Mouse (Mus musculus) Muller cell, postnatal 12 days (primary cell): ENCODE results near the gene Zic5.

Source experiments
- DNase-seq: peaks from one replicate; pipeline ENCODE4 v3.0.0-alpha.2; 2015; ENCODE audit errors: inconsistent ontology term

The Zic5 gene

DNA sequence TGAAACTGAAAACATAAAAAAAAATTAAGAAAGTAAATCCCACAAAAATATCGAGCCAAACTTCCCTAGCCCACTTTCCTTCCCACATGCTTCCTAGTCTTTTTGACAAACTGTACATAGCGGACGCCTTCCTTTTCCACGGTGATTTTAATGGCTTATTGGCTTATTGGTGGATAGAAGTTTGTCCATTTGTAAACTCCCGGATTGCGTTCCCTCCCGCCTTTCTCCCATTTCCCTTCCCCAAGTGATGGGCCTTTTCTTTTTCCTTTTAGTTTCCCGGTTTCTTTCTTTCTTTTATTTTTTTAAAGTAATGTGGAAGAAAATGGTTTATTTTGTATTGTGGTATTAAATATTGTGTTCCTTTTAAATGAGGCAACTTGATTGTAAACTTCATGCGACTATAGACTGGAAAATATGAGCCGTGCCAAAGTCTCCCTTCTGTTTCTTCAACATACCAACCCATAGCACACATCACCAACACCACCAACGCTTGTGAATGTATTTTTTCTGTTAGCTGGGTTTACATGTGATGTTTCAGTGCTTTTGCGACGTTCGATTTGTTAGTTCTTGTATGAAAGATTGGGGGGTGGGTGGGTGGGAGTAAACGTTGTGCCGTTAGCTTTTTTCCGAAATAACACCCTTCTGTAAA is 14.1 kb upstream of the Zic5 start:
- DNase-seq = no peak

DNA sequence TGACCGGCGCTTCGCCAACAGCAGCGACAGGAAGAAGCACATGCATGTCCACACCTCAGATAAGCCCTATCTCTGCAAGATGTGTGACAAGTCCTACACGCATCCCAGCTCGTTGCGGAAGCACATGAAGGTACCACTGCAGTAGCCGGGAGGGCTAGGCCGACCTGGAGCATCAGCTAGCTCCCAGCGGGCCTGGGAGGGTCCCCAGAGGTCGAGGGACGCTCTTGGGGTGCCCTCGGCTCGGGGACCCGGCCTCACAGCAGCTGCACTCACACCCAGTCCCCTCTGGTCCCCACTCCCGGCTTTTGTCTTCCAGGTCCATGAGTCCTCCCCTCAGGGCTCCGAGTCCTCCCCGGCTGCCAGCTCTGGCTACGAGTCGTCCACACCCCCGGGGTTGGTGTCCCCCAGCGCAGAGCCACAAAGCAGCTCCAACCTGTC is 13.1 kb upstream of the Zic5 start:
- peak; percentile 69 for DNase-seq

DNA sequence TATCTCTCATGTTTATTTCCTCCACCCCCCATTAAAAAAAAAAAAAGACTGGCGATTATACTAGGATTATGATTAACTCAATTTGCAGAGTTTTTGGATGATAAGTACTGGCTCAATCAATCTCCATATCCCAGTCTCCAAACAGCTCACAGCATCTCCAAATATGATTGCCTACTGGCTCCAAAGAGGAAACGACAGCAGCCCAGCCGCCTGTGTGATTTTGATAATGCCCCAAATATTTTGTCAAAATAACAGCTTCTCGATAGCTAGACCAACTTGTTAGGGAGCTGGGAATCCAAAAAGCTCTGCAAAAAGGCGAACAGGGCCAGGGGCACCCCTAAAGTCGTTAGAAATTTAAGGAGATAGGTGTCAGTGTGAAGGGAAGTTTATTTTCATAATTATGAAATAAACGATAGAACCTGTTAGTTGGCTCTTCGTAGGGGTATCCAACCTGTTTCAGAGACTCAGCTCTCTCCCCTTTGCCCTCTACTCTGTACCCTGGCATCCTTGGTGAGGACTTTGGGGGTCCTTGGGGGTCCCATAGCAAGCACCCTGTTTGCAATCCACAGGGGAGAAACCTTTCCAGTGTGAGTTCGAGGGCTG is 12.6 kb upstream of the Zic5 start:
- DNase-seq = no peak

DNA sequence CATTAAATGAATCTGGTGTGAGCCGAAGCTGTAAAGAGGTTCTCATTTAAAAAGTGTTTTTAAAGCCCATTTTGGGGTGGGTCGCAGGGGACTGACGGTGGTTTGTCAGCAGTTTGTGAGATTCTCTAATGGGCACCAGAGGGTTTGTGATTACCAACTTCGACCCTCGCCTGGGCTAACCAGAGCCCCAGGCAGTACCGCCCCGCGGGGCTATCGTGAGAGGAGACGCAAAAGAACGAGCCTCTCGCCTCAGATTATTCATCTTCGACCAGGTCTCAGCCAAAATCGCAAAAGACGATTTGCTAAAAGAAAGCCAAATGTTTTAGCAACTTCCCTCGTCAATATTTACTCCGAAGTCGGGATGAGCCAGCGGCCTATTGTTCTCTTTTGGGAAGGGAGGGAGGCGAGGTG is 11.8 kb upstream of the Zic5 start:
- no peak for DNase-seq

DNA sequence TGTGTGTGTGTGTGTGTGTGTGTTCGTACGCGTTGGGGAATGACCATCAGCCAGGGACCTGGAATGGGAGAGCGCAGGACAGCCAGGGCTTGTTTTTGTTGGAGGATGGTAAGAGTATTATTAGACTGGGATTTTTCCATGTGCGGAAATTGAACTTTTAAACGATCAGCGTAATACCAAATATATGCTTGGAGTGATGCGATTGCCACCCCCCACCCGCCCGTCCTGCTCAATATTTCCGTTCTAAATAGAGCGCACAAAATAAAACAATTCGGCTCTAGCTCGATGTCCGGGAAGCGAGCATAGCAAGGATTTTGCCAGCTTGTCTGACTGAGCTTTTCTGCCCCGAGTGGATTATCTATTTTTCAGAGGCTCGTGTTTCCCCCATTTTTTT is 11.3 kb upstream of the Zic5 start:
- peak; percentile 37 for DNase-seq

DNA sequence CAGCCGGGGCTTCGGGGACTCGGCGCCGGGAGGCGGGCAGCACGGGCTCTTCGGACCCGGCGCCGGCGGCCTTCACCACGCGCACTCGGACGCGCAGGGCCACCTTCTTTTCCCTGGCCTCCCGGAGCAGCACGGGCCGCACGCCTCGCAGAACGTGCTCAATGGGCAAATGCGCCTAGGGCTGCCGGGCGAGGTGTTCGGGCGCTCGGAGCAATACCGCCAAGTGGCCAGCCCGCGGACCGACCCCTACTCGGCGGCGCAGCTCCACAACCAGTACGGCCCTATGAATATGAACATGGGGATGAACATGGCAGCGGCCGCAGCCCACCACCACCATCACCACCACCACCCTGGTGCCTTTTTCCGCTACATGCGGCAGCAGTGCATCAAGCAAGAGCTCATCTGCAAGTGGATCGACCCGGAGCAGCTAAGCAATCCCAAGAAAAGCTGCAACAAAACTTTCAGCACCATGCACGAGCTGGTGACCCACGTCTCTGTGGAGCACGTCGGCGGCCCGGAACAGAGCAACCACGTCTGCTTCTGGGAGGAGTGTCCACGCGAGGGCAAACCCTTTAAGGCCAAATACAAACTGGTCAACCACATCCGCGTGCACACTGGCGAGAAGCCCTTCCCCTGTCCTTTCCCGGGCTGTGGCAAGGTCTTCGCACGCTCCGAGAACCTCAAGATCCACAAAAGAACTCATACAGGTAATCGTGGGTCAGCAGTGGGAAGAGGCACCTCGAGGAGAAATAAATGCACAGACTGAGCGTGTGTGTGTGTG is 10.8 kb upstream of the Zic5 start:
- peak; percentile 62 for DNase-seq

DNA sequence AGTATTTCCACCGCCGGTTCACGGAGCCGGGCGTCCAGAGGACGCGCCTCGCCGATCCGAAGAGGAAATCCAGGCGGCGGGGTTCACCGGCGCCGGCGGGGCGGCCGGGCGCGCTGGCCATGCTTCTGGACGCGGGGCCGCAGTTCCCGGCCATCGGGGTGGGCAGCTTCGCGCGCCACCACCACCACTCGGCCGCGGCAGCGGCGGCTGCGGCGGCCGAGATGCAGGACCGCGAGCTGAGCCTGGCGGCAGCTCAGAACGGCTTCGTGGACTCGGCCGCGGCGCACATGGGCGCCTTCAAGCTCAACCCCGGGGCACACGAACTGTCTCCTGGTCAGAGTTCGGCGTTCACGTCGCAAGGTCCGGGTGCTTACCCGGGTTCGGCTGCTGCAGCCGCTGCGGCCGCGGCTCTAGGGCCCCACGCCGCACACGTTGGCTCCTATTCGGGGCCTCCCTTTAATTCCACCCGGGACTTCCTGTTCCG is 10.1 kb upstream of the Zic5 start:
- no peak for DNase-seq

DNA sequence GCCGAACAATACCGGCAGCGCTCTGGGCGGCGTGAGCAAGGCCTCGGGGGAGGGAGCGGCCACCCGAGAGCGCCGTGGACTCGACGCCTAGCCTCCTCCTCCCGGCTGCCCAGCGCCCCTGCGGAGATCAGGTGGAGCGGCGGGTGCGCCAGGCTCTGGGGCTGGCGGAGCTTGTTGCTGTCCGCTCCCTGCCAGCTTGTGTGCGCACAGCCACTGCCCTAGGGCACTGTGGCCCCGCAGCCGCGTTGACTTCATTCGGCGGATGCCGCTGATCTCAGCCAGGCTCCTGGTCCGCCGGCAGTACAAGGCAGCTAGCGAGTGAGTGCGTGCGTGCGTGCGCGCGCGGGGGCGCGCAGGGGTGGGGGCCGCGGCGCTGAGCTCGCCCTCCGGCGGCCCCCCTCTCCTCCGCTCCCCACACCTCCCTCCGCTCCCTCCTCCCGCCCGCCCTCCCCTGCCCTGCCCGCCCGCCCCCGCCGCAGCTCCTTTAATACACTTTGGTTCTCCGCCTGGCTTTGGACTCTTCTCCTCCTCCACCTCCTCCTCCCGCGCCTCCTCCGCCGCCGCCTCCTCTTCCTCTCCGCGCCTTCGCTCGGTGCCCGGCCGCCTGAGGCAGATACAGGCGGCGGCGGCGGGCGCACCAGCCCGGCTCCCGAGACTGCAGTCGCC is 9.5 kb upstream of the Zic5 start, which contains the start of gene Zic2:
Gene Zic2 (plus strand): TSS at position 545 of the 666 bp plus-strand sequence.
- peak; percentile 96 for DNase-seq

DNA sequence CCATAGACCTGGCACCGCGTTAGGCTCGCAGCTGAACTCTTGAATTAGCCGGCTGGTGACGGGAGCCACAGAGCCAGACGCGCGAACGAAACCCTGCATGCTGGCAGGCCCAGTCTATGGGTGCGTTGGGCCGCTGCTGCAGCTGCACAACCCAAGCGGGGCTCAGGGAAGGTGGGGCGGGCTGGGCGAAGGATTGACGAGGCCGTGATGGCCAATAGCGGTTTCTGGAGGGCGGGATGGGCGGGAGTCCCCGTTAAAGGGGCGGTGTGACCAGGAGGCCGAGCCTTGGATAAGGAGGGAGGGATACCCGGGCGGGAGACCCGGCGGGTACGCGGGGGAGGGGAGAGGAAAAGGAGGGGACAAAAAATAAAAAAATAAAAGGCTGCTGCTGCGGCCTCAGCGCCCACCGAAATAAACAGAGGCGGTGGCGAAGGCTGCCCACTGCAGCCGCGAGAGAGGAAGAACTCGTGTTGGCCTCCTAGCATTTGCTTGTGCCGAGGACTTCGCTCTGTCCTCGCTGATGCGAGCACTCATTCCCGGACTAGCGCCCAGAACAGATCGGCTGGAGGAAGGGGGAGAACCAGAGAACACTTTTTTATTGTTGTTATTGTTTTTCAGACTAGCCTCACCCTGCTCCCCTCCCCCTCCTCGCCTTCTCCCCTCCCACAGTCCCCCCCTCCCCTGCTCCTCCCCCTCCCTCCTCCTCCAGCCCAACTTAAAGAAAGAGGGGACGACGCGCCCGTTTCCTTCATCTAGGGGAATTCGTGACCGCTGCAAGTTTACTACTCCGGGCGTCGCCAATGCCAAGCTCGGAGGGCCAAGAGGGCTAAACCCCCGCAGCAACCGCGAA is 8.8 kb upstream of the Zic5 start:
- peak; percentile 96 for DNase-seq

DNA sequence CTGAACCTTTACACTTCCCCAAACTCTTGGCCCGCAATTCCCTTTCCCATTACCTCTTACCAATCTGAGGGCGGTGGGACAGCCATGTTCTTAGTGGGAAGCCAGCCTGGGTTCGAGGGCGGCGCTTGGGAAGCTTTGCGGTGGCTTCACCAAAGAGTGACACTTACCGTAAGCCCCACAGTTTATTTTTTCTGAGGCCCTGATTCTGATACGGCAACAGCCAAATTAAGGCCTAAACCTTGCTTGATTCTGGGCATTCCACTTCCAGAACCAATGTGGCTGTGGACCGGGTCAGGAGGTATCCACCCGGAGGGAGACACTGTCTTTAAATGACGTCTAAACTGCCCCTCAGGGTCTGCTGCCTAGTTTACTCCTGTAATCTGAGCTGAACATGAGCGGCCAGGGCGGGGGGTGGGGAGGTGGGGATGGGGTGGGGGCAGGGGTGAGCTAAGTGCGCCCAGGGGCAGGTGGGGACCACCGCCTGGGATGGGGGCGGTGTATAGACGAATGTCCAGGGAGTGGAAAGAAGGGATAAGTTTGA is 7.8 kb upstream of the Zic5 start:
- no peak for DNase-seq

DNA sequence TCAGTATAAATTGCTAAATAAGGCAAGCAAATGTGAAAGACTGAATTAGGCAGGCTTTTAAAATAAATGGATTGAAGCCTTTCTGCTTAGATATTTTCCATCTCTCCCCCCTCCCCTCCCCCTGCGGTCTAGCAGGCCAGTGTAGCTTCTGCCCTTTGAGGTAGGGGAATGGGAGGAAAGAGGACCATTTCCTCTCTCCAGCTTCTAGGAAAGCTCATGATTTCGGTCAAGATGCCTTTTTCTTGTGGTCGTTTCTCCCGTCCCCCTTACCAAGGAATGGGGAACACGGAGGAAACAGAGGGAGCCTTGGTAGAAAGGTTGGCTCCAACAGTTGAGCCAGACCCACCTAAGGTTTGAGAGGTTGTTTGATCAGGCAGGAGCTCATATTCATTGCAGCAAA is 7.2 kb upstream of the Zic5 start:
- DNase-seq = no peak

DNA sequence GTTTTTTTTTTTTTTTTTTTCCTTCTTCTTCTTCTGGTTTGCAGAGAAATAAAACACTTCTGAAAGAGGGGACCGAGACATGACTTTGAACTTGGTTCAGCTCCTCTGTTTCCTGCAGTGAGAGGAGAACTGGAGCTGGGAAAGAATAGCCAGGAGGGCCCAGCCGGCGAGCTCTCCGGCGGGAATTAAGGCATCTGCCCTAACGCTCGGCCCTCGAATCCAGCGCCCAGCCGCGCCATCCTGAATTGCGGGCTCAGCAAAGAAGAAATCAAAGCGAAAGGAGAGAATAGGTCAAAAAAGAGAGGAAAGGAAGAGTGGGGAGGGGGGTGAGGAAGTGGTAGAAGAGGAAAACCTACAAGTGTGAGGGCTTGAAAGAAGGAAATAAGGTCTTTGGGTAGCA is 6.7 kb upstream of the Zic5 start:
- no peak for DNase-seq

DNA sequence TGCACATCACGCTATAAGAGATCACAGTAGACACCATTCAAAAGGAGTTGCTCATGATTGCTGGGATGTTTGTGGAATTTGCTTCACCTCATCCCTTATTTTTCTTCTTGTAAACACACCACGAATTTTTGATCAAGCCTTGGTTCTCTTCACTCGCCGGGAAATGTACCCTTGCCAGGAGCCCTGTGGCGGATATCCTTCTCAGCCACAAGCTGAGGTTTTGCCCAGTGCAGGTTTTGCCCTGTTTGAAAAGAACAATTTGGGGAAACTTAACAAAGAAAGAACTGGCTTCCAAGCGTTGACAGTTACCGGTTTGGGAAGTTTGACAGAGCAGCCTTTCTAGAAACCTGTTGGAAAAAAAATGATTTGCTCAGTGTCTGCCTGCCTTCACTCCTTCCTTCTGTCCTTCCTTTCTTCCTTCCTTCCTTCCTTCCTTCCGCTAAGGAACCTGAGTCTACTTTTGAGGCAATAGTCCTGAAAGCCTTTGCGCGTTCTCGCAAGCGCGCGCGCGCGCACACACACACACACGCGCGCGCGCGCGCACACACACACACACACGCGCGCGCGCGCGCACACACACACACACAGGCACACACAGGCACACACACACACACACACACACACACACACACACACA is 6.1 kb upstream of the Zic5 start:
- no peak for DNase-seq

DNA sequence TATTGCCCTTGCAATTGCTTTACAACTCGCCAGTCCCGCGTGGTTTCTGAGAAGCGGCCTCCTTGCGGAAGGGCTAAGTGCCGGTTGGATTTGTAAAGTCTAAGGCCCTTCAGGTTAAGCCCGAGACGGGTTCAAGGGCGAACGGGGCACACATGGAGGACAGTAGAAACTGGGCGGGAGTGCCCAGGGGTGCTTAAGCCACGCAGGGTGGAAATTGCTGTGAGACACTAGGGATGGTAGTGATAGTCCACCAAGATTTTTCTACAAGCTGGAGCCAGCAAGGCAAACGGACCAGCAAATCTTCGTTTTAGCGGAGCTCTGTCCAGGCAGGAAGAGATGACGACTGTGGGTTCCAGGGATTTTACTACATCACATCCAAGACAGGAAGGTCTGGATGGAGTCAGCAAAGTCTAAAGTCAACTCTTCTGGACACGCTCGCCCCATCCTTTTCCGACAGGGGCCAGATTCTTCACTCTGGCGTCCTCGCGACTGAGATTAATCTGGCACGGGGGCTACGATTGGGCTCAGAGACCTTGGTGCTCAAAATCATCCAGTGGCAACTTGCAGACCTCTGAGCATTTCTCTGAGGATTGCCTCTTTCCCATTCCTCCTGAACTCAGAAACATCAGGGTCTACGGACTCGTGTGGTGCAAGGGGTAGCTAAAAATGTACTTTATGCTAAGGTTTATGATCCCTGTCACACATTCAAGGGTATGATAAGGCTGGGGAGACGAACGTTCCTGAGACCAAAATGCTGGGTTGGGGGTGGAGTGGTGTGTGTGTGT is 3.7 kb upstream of the Zic5 start:
- DNase-seq = no peak

DNA sequence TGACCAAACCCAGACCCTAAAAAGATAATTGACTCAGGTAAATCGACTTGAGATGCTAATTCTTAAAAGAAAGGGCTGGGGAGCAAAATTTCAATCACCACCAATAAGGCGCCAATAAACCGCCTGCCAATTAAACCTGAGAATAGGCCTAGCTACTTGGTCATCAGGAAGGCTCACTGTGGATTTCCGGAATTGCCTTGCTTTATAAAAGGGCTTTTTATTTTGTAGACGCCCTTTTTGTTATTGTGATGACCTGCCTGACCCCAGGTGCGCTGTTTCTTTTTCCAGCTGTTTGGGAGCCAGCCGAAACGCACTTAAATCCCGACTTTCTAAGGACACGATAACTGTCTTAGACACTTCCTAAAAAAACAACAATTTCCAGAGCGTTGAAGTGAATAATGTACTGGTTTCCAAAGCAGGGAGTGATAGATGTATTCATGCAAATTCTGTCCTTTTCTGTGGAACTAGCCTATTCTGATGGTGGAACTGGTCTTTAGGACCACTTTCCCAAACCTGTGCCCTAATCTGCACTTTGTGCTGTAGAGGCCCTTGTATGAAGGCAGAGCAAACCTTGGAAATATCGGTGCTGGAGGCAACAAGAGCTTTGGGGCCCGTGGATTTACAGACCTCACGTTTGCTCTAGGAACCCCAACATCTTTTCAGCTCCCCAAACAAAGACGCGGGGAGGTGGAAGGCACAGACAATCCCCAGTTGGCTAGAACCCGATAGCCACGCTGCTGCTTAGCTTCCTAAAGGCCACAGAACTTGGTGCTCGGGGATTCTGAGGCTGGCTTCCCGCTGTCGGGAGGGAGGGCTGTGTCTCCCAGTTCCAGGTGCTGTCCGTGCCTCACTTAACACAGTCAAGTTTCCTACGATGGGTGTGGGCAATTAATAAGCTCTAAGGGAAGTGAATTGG is 2.7 kb upstream of the Zic5 start:
- no peak for DNase-seq

DNA sequence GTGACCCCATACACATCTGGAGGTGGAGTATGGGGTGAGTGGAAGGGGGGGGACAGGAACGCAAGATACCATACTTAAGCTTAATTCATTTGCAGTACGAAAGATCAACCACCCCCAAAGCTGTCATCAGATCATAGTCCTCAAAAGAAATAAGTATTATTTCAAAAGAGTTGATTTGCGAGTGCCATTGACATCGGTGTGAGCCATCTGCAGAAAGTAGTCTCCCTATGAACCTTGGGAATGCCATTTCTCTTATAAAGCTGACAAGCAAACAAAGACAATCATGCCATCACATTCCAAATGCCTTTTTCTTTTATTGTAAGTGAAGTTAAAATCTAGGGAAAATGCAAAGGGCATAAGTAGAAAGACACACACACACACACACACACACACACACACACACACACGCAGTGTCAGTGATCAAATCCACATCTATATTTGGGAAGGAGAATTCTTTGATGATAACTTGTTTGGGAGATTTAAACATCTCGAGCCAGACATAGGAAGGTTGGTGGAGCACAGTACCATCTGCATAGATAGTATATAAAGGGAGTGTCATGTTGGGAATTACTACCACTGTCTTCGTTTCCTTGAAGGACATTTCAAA is 1.4 kb upstream of the Zic5 start:
- DNase-seq = no peak

DNA sequence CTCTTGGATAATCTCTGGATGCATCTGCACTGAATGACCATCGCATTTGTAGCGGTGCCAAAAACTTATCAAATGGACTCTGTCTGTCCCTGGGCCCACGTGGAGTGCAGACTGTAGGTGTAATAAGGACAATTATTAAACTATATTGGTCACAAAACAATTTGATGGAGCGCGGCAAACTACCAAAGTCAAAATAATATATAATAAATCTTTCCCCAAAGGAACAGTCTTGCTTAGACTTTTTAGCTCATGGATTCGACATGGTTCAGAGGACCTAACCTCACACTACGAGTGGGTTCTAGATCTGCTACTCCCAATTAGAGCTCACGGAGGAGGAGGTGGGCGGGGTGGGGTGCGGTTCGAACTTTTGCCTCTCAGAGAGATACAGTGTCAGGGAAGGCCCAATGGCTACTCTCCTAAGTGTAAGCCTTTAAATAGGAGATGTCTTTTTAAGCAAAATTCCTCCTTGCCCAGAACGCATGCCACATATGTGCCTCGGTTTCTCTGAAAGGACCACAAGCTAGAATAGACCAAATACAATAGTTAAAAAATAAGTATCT is 534 bp upstream of the Zic5 start:
- no peak for DNase-seq

DNA sequence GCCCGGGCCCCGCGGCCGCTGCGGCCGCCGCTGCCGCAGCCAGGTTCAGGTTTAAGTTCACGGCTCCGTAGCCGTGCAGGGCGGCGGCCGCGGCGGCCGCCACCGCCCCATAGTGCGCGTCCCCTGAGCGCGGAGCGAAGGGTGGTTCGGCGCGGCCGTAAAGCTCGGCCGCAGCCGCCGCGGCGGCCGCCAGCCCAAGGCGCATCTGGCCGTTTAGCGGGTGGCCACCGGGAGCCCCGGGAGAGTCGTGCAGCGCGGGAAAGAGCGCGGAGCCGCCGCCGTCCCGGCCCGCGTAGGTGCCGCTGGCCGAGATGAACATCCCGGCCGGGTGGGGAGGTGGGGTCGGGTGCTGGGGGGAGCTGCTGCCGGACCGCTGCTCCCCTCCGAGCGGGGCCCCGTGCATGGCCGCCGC is 1.1 kb downstream of the Zic5 start:
- no peak for DNase-seq
